ENCODE assay signal across 8 mouse cellular contexts in genomic region chr11:3894406-3895281, GRCm38 (mm10). TPM values are rescaled to one million over a fixed set of nuclear protein-coding genes. Genes with fewer than 3 reads are reported as not detected.
A peak's percentile ranks its signal among the peaks of the same experiment; 100 is the strongest.
DNase-seq lines count a peak whose midpoint lies in the region; ATAC-seq lines count a peak whose summit lies in the region.

4921536K21Rik (minus strand) TSS chr11:3895098.
Dusp18 (plus strand) TSS chr11:3895240.

- H3K36me3 ChIP-seq in hindbrain, embryonic 11.5 days (ENCODE audit: control insufficient read depth, insufficient read depth, low read length), result peaks cover 2% of the 10 kb centered on the region; the same call in 1 of the 2 replicates
- no peaks in the 10 kb centered on the region for H3K36me3 ChIP-seq in lung, embryonic 16.5 days (ENCODE audit: control insufficient read depth, insufficient read depth, low read length)

- H3K27me3 ChIP-seq in hindbrain, embryonic 11.5 days (ENCODE audit: control insufficient read depth, insufficient read depth, low read length), result no peaks in the 10 kb centered on the region
- no peaks in the 10 kb centered on the region for H3K27me3 ChIP-seq in lung, embryonic 16.5 days (ENCODE audit: control insufficient read depth, insufficient read depth, low read depth, low read length)

- WGBS in hindbrain, embryonic 11.5 days, result 3% methylated on average over 46 of the region's 46 CpGs
- 2% methylated on average over 46 of the region's 46 CpGs for WGBS in lung, embryonic 16.5 days

- H3K27ac ChIP-seq in hindbrain, embryonic 11.5 days (ENCODE audit: low read depth, low read length), result peak within 1 kb of the TSS; percentile 79
- H3K27ac ChIP-seq in lung, embryonic 16.5 days (ENCODE audit: low read length), result peak within 1 kb of the TSS; percentile 76

- H3K4me1 ChIP-seq in hindbrain, embryonic 11.5 days (replicated peaks; ENCODE audit: control insufficient read depth, insufficient read depth, low read length), result no peaks in the 10 kb centered on the region; the same call in 1 of the 2 replicates
- 0 out of 2 replicates have a peak, but pooled peaks cover 4% of the 10 kb centered on the region for H3K4me1 ChIP-seq in lung, embryonic 16.5 days (replicated peaks; ENCODE audit: control insufficient read depth, insufficient read depth, low read length)

- H3K9ac ChIP-seq in hindbrain, embryonic 11.5 days (ENCODE audit: low read depth, low read length), result peak within 1 kb of the TSS; percentile 68
- H3K9ac ChIP-seq in lung, embryonic 16.5 days (ENCODE audit: low read length), result peak within 1 kb of the TSS; percentile 64

- H3K4me2 ChIP-seq in hindbrain, embryonic 11.5 days (replicated peaks; ENCODE audit: low read depth, low read length), result peak within 1 kb of the TSS; percentile 62
- H3K4me2 ChIP-seq in lung, embryonic 16.5 days (ENCODE audit: low read depth, low read length), result peak within 1 kb of the TSS; percentile 77

- peak within 1 kb of the TSS; percentile 49 for H3K4me3 ChIP-seq in hindbrain, embryonic 11.5 days (ENCODE audit: low read depth, low read length)
- peak within 1 kb of the TSS; percentile 57 for H3K4me3 ChIP-seq in lung, embryonic 16.5 days (ENCODE audit: low read length)

- peak; percentile 96 for DNase-seq in Muller cell, postnatal 12 days (ENCODE audit: inconsistent ontology term)
- peak; percentile 68 for DNase-seq in cerebellum, adult 9-11 months
- peak; percentile 95 to 98 for DNase-seq in frontal cortex, adult 2 months (ENCODE audit: extremely low spot score in 1 of 2, low spot score in 1 of 2)
- DNase-seq in hindbrain, embryonic 11.5 days (ENCODE audit: low spot score), result peak; percentile 96
- peak; percentile 97 for DNase-seq in layer of hippocampus, adult 9-11 months
- DNase-seq in ovary, adult 18-20 months (ENCODE audit: low spot score), result peak; percentile 90
- DNase-seq in thymus, postnatal 0 days (ENCODE audit: low spot score), result peak; percentile 85

- no peaks in the 10 kb centered on the region for H3K9me3 ChIP-seq in hindbrain, embryonic 11.5 days (ENCODE audit: control insufficient read depth, low read length)
- H3K9me3 ChIP-seq in lung, embryonic 16.5 days (ENCODE audit: control insufficient read depth, low read length), result no peaks in the 10 kb centered on the region

- peak; percentile 99 for ATAC-seq in hindbrain, embryonic 11.5 days (ENCODE audit: low FRiP score)
- peak; percentile 100 for ATAC-seq in lung, embryonic 16.5 days (ENCODE audit: low read depth)

RNA-seq across cellular contexts. Expression of gene 4921536K21Rik, which starts in this region (rescaled TPM):
- 0.28 and 0.46 TPM in 2 replicates for polyA plus RNA-seq in frontal cortex, adult 2 months (2012; rRNA removed)
- 0.27 and 1.2 TPM in 2 replicates for polyA plus RNA-seq in hindbrain, embryonic 11.5 days (2014; fragmentation: Nextera tagmentation; extraction: Ambion mirVana)
- polyA plus RNA-seq in lung, embryonic 16.5 days (2015; fragmentation: Nextera tagmentation; extraction: Ambion mirVana), result 0.47 and 0.79 TPM in 2 replicates
- polyA plus RNA-seq in thymus, postnatal 0 days (2015; fragmentation: Nextera tagmentation; extraction: Ambion mirVana), result 0.06 and 0.08 TPM in 2 replicates

RNA-seq across cellular contexts. Expression of gene Dusp18, which starts in this region (rescaled TPM):
- 18.4 and 20.3 TPM in 2 replicates for polyA plus RNA-seq in frontal cortex, adult 2 months (2012; rRNA removed)
- 21.6 and 28.0 TPM in 2 replicates for polyA plus RNA-seq in hindbrain, embryonic 11.5 days (2014; fragmentation: Nextera tagmentation; extraction: Ambion mirVana)
- polyA plus RNA-seq in lung, embryonic 16.5 days (2015; fragmentation: Nextera tagmentation; extraction: Ambion mirVana), result 11.7 and 12.6 TPM in 2 replicates
- polyA plus RNA-seq in thymus, postnatal 0 days (2015; fragmentation: Nextera tagmentation; extraction: Ambion mirVana), result 0.62 and 0.71 TPM in 2 replicates

Comparison
In these comparisons a context has a peak if more than half of its experiments do, and no peak if none do; other contexts are left out.
1. Peak in every context shown above with its lines: DNase-seq, ATAC-seq, H3K4me3 ChIP-seq and H3K27ac ChIP-seq.
2. Peak in DNase-seq in thymus, postnatal 0 days; RNA of the genes that start here not detected or under 1 TPM.